In genomic region chr8:122442356-122442755, GRCm38 (mm10) we compare ENCODE assay signal across 7 mouse cellular contexts. TPM values are rescaled to one million over a fixed set of nuclear protein-coding genes. Genes with fewer than 3 reads are reported as not detected.
DNase-seq lines count a peak whose midpoint lies in the region; ATAC-seq and TF ChIP-seq lines count a peak whose summit lies in the region.

No protein-coding gene starts in this region.

- H3K27me3 ChIP-seq in lung, embryonic 14.5 days (ENCODE audit: insufficient read depth, low read length) = no peaks in the 10 kb centered on the region
- no peaks in the 10 kb centered on the region for H3K27me3 ChIP-seq in forebrain, embryonic 10.5 days (ENCODE audit: poor library complexity, severe bottlenecking)
- 0 out of 2 replicates have a peak, but pooled peaks cover 2% of the 10 kb centered on the region for H3K27me3 ChIP-seq in limb, embryonic 11.5 days (ENCODE audit: control insufficient read depth, insufficient read depth, low read length)

- H3K4me3 ChIP-seq in lung, embryonic 14.5 days (ENCODE audit: low read depth, low read length) = peak overlapping the region; percentile 64
- peak overlapping the region; percentile 71 for H3K4me3 ChIP-seq in forebrain, embryonic 10.5 days
- H3K4me3 ChIP-seq in limb, embryonic 11.5 days (ENCODE audit: low read depth, low read length) = peak overlapping the region; percentile 50
- peak overlapping the region; percentile 78 for H3K4me3 ChIP-seq in olfactory bulb, adult 2 months (ENCODE audit: insufficient read depth, low read depth, low read length)

- TF ChIP-seq POLR2A in olfactory bulb, adult 2 months (IDR thresholded peaks at IDR 0.05; ENCODE audit: insufficient read depth, low read depth, low read length) = no peak

- TF ChIP-seq CTCF in lung, embryonic 14.5 days (IDR thresholded peaks at IDR 0.05; ENCODE audit: low read depth) = no peak
- TF ChIP-seq CTCF in olfactory bulb, adult 2 months (IDR thresholded peaks at IDR 0.05; ENCODE audit: insufficient read depth, low read depth, low read length) = no peak

- peak overlapping the region; percentile 67 for H3K9ac ChIP-seq in lung, embryonic 14.5 days
- peak overlapping the region; percentile 32 for H3K9ac ChIP-seq in limb, embryonic 11.5 days (ENCODE audit: low read length)

- peaks cover 10% of the 10 kb centered on the region; the same call in 1 of the 2 replicates for H3K4me1 ChIP-seq in lung, embryonic 14.5 days (ENCODE audit: insufficient read depth)
- peaks cover 33% of the 10 kb centered on the region for H3K4me1 ChIP-seq in forebrain, embryonic 10.5 days
- peaks cover 5% of the 10 kb centered on the region; the same call in 1 of the 2 replicates for H3K4me1 ChIP-seq in limb, embryonic 11.5 days (ENCODE audit: control insufficient read depth, insufficient read depth, low read length)
- peaks cover 9% of the 10 kb centered on the region for H3K4me1 ChIP-seq in olfactory bulb, adult 2 months (ENCODE audit: control insufficient read depth, insufficient read depth, low read length)

- H3K9me3 ChIP-seq in lung, embryonic 14.5 days (ENCODE audit: low read depth, low read length) = no peaks in the 10 kb centered on the region
- H3K9me3 ChIP-seq in forebrain, embryonic 10.5 days = no peaks in the 10 kb centered on the region
- no peaks in the 10 kb centered on the region for H3K9me3 ChIP-seq in limb, embryonic 11.5 days (ENCODE audit: control insufficient read depth, low read length)

- WGBS in lung, embryonic 14.5 days = 18% methylated on average over 7 of the region's 7 CpGs
- WGBS in forebrain, embryonic 10.5 days = 22% methylated on average over 7 of the region's 7 CpGs
- 20% methylated on average over 7 of the region's 7 CpGs for WGBS in limb, embryonic 11.5 days
- 6% methylated on average over 7 of the region's 7 CpGs for WGBS in olfactory bulb, adult 2 months

- H3K4me2 ChIP-seq in lung, embryonic 14.5 days = peak overlapping the region; percentile 98
- H3K4me2 ChIP-seq in limb, embryonic 11.5 days (ENCODE audit: low read depth, severe bottlenecking) = peak overlapping the region; percentile 68

- no peak for DNase-seq in lung, embryonic 14.5 days
- no peak for DNase-seq in lung, postnatal 4 days
- no peak for DNase-seq in forebrain, embryonic 10.5 days (ENCODE audit: extremely low spot score, low spot score)
- no peak for DNase-seq in limb, embryonic 11.5 days (ENCODE audit: low spot score)
- no peak for DNase-seq in right cerebral cortex, postnatal 25 days
- no peak for DNase-seq in layer of hippocampus, postnatal 25 days (ENCODE audit: extremely low spot score in 1 of 2, low spot score in 1 of 2)

- ATAC-seq in lung, embryonic 14.5 days (ENCODE audit: insufficient read depth) = no peak
- no peak for ATAC-seq in limb, embryonic 11.5 days (ENCODE audit: insufficient number of reproducible peaks, low FRiP score, low TSS enrichment, low read depth)

- peaks cover 11% of the 10 kb centered on the region; the same call in 1 of the 2 replicates for H3K36me3 ChIP-seq in lung, embryonic 14.5 days (ENCODE audit: insufficient read depth)
- peaks cover 31% of the 10 kb centered on the region for H3K36me3 ChIP-seq in forebrain, embryonic 10.5 days (replicated peaks)
- peaks cover 4% of the 10 kb centered on the region for H3K36me3 ChIP-seq in limb, embryonic 11.5 days (ENCODE audit: control insufficient read depth, insufficient read depth, low read length)

- 0 out of 2 replicates have a peak overlapping the region, but pooled peaks have one; percentile 63 for H3K27ac ChIP-seq in lung, embryonic 14.5 days (ENCODE audit: low read depth)
- peak overlapping the region; percentile 94 for H3K27ac ChIP-seq in forebrain, embryonic 10.5 days
- no peak overlapping the region for H3K27ac ChIP-seq in limb, embryonic 11.5 days (replicated peaks; ENCODE audit: low read depth, low read length)
- no peak overlapping the region for H3K27ac ChIP-seq in olfactory bulb, adult 2 months (ENCODE audit: insufficient read depth, low read depth, low read length)

RNA-seq across cellular contexts. Expression of gene Mvd, which starts 0.9 kb away (rescaled TPM):
- 27.1 and 29.5 TPM in 2 replicates for polyA plus RNA-seq in lung, embryonic 14.5 days (2014; fragmentation: Nextera tagmentation; extraction: Ambion mirVana)
- 52.1 and 54.2 TPM in 2 replicates for polyA plus RNA-seq in forebrain, embryonic 10.5 days (2016; fragmentation: Nextera tagmentation; extraction: Ambion mirVana)
- polyA plus RNA-seq in limb, embryonic 11.5 days (2014; fragmentation: Nextera tagmentation; extraction: Ambion mirVana) = 51.3 and 51.9 TPM in 2 replicates
- not detected in 2 replicates for polyA plus RNA-seq in olfactory bulb, adult 2 months (2012; ENCODE audit: insufficient read depth, insufficient read length, low replicate concordance, missing spikeins)
- 10 to 100 TPM; 23.1 to 25.2 TPM for total RNA-seq in layer of hippocampus, postnatal 25 days (2021)

RNA-seq across cellular contexts. Expression of gene Cyba, which starts 9.6 kb away (rescaled TPM):
- 165 and 175 TPM in 2 replicates for polyA plus RNA-seq in lung, embryonic 14.5 days (2014; fragmentation: Nextera tagmentation; extraction: Ambion mirVana)
- polyA plus RNA-seq in forebrain, embryonic 10.5 days (2016; fragmentation: Nextera tagmentation; extraction: Ambion mirVana) = 70.0 and 75.7 TPM in 2 replicates
- polyA plus RNA-seq in limb, embryonic 11.5 days (2014; fragmentation: Nextera tagmentation; extraction: Ambion mirVana) = 80.2 and 82.4 TPM in 2 replicates
- polyA plus RNA-seq in olfactory bulb, adult 2 months (2012; ENCODE audit: insufficient read depth, insufficient read length, low replicate concordance, missing spikeins) = not detected in 2 replicates
- total RNA-seq in layer of hippocampus, postnatal 25 days (2021) = 10 to 100 TPM in 1 of 2 experiments, 1 to 10 TPM in 1; 8.9 to 10.3 TPM

RNA-seq across cellular contexts. Expression of gene Snai3, which starts 18.2 kb away (rescaled TPM):
- polyA plus RNA-seq in lung, embryonic 14.5 days (2014; fragmentation: Nextera tagmentation; extraction: Ambion mirVana) = 0.87 and 1.3 TPM in 2 replicates
- 0.18 and 0.22 TPM in 2 replicates for polyA plus RNA-seq in forebrain, embryonic 10.5 days (2016; fragmentation: Nextera tagmentation; extraction: Ambion mirVana)
- not detected in 2 replicates for polyA plus RNA-seq in limb, embryonic 11.5 days (2014; fragmentation: Nextera tagmentation; extraction: Ambion mirVana)
- polyA plus RNA-seq in olfactory bulb, adult 2 months (2012; ENCODE audit: insufficient read depth, insufficient read length, low replicate concordance, missing spikeins) = not detected in 2 replicates
- total RNA-seq in layer of hippocampus, postnatal 25 days (2021) = not detected

RNA-seq across cellular contexts. Expression of gene Il17c, which starts 20.5 kb away (rescaled TPM):
- 0.27 TPM in 1 of 2 replicates, not detected in the other for polyA plus RNA-seq in lung, embryonic 14.5 days (2014; fragmentation: Nextera tagmentation; extraction: Ambion mirVana)
- 0.21 TPM in 1 of 2 replicates, not detected in the other for polyA plus RNA-seq in forebrain, embryonic 10.5 days (2016; fragmentation: Nextera tagmentation; extraction: Ambion mirVana)
- not detected in 2 replicates for polyA plus RNA-seq in limb, embryonic 11.5 days (2014; fragmentation: Nextera tagmentation; extraction: Ambion mirVana)
- polyA plus RNA-seq in olfactory bulb, adult 2 months (2012; ENCODE audit: insufficient read depth, insufficient read length, low replicate concordance, missing spikeins) = not detected in 2 replicates
- not detected for total RNA-seq in layer of hippocampus, postnatal 25 days (2021)

RNA-seq across cellular contexts. Expression of gene Rnf166, which starts 33.5 kb away (rescaled TPM):
- 34.7 and 37.2 TPM in 2 replicates for polyA plus RNA-seq in lung, embryonic 14.5 days (2014; fragmentation: Nextera tagmentation; extraction: Ambion mirVana)
- polyA plus RNA-seq in forebrain, embryonic 10.5 days (2016; fragmentation: Nextera tagmentation; extraction: Ambion mirVana) = 31.0 and 33.0 TPM in 2 replicates
- 35.3 and 36.8 TPM in 2 replicates for polyA plus RNA-seq in limb, embryonic 11.5 days (2014; fragmentation: Nextera tagmentation; extraction: Ambion mirVana)
- polyA plus RNA-seq in olfactory bulb, adult 2 months (2012; ENCODE audit: insufficient read depth, insufficient read length, low replicate concordance, missing spikeins) = not detected in 2 replicates
- 10 to 100 TPM; 26.0 to 35.0 TPM for total RNA-seq in layer of hippocampus, postnatal 25 days (2021)

Comparison
In these comparisons a context has a peak if more than half of its experiments do, and no peak if none do; other contexts are left out.
1. H3K27ac ChIP-seq: peak in lung, embryonic 14.5 days (single experiment) and forebrain, embryonic 10.5 days (single experiment); none in limb, embryonic 11.5 days (single experiment) and olfactory bulb, adult 2 months (single experiment).
2. RNA of gene Mvd, which starts 0.9 kb away (polyA plus RNA-seq): 52.1 to 54.2 TPM in forebrain, embryonic 10.5 days, 51.3 to 51.9 TPM in limb, embryonic 11.5 days and 27.1 to 29.5 TPM in lung, embryonic 14.5 days; not detected in olfactory bulb, adult 2 months; every median in the first group is over 10 times any median in the second.
3. RNA of gene Cyba, which starts 9.6 kb away (polyA plus RNA-seq): 165 to 175 TPM in lung, embryonic 14.5 days, 80.2 to 82.4 TPM in limb, embryonic 11.5 days and 70.0 to 75.7 TPM in forebrain, embryonic 10.5 days; not detected in olfactory bulb, adult 2 months; every median in the first group is over 10 times any median in the second.
4. Peak in every context shown above with its lines, with median percentiles within 50 percentile points of each other: H3K4me3 ChIP-seq.